Comparison of ENCODE assay signal across 15 mouse cellular contexts in the genomic region with DNA sequence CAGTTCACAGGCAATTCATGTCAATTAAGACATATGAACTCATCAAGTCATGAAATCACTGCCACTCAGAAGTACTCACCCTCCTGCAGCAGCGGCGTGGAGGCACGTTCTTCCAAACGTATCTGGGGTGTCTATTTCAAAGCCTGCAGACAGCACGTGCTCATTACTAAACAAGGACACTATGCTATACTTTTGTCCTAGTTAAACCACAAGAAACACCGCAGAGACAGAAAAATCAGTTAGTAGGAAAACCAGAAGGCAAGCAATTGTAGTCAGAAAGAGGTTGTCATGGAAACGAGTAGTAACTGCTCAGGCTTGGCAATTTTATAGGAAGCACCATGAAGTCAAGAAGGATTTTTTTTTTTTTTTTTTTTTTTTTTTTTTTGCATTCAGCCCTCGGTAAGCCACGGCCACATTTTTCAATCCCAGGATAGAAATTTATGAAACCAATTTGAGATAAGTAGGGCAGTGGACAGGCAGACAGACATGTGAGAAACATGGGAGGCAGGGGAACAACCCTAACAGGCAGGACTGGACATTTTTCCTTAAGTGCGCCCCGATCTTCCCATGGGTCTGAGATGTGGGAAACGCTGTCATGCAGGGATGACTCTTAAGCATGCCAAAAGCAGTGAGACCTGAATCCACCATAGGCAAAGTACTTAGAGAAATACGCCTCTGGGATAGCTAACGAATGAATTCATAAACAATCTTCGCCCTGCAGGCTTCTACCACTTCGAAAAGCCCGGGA.
A peak's percentile ranks its signal among the peaks of the same experiment; 100 is the strongest.
DNase-seq lines count a peak whose midpoint lies in the region; ATAC-seq and TF ChIP-seq lines count a peak whose summit lies in the region.
"Had no signal": no experiment of that assay in that cellular context is flagged by ENCODE, and none has a peak within 500 bp of the region (broad histone marks: within the 10 kb centered on the region; RNA-seq: fewer than 3 reads in every experiment).

No protein-coding gene starts in this region.

- no peak overlapping the region for H3K27ac ChIP-seq in ES-E14 (ENCODE audit: insufficient read depth, low read depth, low read length, poor library complexity, severe bottlenecking)
- no peak overlapping the region for H3K27ac ChIP-seq in embryonic facial prominence, embryonic 11.5 days (replicated peaks; ENCODE audit: low read depth, low read length)
- H3K27ac ChIP-seq in hindbrain, postnatal 0 days: 0 out of 2 replicates have a peak overlapping the region, but pooled peaks have one; percentile 20
- H3K27ac ChIP-seq in kidney, embryonic 16.5 days (ENCODE audit: low read length): no peak overlapping the region
- no peak overlapping the region for H3K27ac ChIP-seq in heart, embryonic 10.5 days
- H3K27ac ChIP-seq: kidney, embryonic 15.5 days; limb, embryonic 12.5 days had no signal

- ATAC-seq in embryonic facial prominence, embryonic 11.5 days (replicated peaks; ENCODE audit: insufficient number of reproducible peaks, low FRiP score, low TSS enrichment, low read depth): no peak
- ATAC-seq in hindbrain, postnatal 0 days: peak; percentile 55
- ATAC-seq in kidney, embryonic 16.5 days (ENCODE audit: low FRiP score, low TSS enrichment): no peak
- ATAC-seq: activated CD4-positive, CD25-positive, alpha-beta regulatory T cell, adult 4 months had no signal

- no peaks in the 10 kb centered on the region for H3K4me1 ChIP-seq in ES-E14 (ENCODE audit: control insufficient read depth in 2 of 2, insufficient read depth in 2 of 2, low read length in 2 of 2, poor library complexity in 1 of 2)
- H3K4me1 ChIP-seq in embryonic facial prominence, embryonic 11.5 days (ENCODE audit: control insufficient read depth, insufficient read depth, low read length): no peaks in the 10 kb centered on the region
- H3K4me1 ChIP-seq in hindbrain, postnatal 0 days (ENCODE audit: insufficient read depth, low read length): peaks cover 6% of the 10 kb centered on the region; the same call in 1 of the 2 replicates
- no peaks in the 10 kb centered on the region for H3K4me1 ChIP-seq in kidney, embryonic 16.5 days (ENCODE audit: insufficient read depth, low read length)
- H3K4me1 ChIP-seq in heart, embryonic 10.5 days: no peaks in the 10 kb centered on the region
- H3K4me1 ChIP-seq: kidney, embryonic 15.5 days had no signal

- peak; percentile 68 for DNase-seq in heart, adult 11 months
- no peak for DNase-seq in heart, postnatal 14 days
- DNase-seq in ES-E14 (ENCODE audit: low read depth, low spot score): no peak
- DNase-seq in embryonic facial prominence, embryonic 11.5 days (ENCODE audit: low spot score): peak; percentile 21
- DNase-seq in hindbrain, postnatal 0 days (ENCODE audit: low spot score): peak; percentile 68
- no peak for DNase-seq in heart, adult 18-20 months
- no peak for DNase-seq in heart, embryonic 10.5 days (ENCODE audit: low spot score)
- DNase-seq: B cell, adult 2 months; cerebellum, postnatal 36 days; gastrocnemius, postnatal 36 days; lung, adult 2 months had no signal

- H3K9ac ChIP-seq in ES-E14 (ENCODE audit: insufficient read depth, low read depth, low read length, poor library complexity, severe bottlenecking): no peak overlapping the region
- no peak overlapping the region for H3K9ac ChIP-seq in embryonic facial prominence, embryonic 11.5 days (replicated peaks; ENCODE audit: low read length)
- no peak overlapping the region for H3K9ac ChIP-seq in hindbrain, postnatal 0 days (replicated peaks; ENCODE audit: low read length)
- H3K9ac ChIP-seq in kidney, embryonic 16.5 days (replicated peaks; ENCODE audit: low read length): no peak overlapping the region
- H3K9ac ChIP-seq: kidney, embryonic 15.5 days; limb, embryonic 12.5 days had no signal

- no peak overlapping the region for H3K4me2 ChIP-seq in embryonic facial prominence, embryonic 11.5 days (ENCODE audit: low read depth, low read length)
- no peak overlapping the region for H3K4me2 ChIP-seq in hindbrain, postnatal 0 days (ENCODE audit: low read depth, low read length)
- H3K4me2 ChIP-seq in kidney, embryonic 16.5 days (replicated peaks; ENCODE audit: low read depth, low read length): no peak overlapping the region
- H3K4me2 ChIP-seq: kidney, embryonic 15.5 days; limb, embryonic 12.5 days had no signal

- no peak for TF ChIP-seq CTCF in hindbrain, postnatal 0 days (IDR thresholded peaks at IDR 0.05; ENCODE audit: low read depth)

- in situ Hi-C loops in ES-E14 (cut with MboI; ENCODE audit: low sequenced_read_pairs in 2 of 2, unreplicated experiment in 2 of 2): no loop called here

- H3K9me3 ChIP-seq in ES-E14 (ENCODE audit: control insufficient read depth, insufficient read depth, low read depth, low read length): no peaks in the 10 kb centered on the region
- no peaks in the 10 kb centered on the region for H3K9me3 ChIP-seq in embryonic facial prominence, embryonic 11.5 days (replicated peaks; ENCODE audit: control insufficient read depth, low read length)
- no peaks in the 10 kb centered on the region for H3K9me3 ChIP-seq in hindbrain, postnatal 0 days (ENCODE audit: low read length)
- no peaks in the 10 kb centered on the region for H3K9me3 ChIP-seq in kidney, embryonic 16.5 days (ENCODE audit: low read length)
- H3K9me3 ChIP-seq in heart, embryonic 10.5 days: no peaks in the 10 kb centered on the region
- H3K9me3 ChIP-seq: kidney, embryonic 15.5 days; limb, embryonic 12.5 days had no signal

- H3K4me3 ChIP-seq in ES-E14 (ENCODE audit: insufficient read depth in 1 of 2, low read depth in 1 of 2, low read length in 2 of 2, poor library complexity in 1 of 2, severe bottlenecking in 1 of 2): no peak overlapping the region
- H3K4me3 ChIP-seq in embryonic facial prominence, embryonic 11.5 days (ENCODE audit: low read depth, low read length): no peak overlapping the region
- no peak overlapping the region for H3K4me3 ChIP-seq in hindbrain, postnatal 0 days (ENCODE audit: low read length)
- no peak overlapping the region for H3K4me3 ChIP-seq in kidney, embryonic 16.5 days (ENCODE audit: low read length)
- no peak overlapping the region for H3K4me3 ChIP-seq in heart, embryonic 10.5 days
- H3K4me3 ChIP-seq: kidney, embryonic 15.5 days; limb, embryonic 12.5 days had no signal

- H3K27me3 ChIP-seq in embryonic facial prominence, embryonic 11.5 days (ENCODE audit: control insufficient read depth, insufficient read depth, low read length): no peaks in the 10 kb centered on the region
- H3K27me3 ChIP-seq in hindbrain, postnatal 0 days (ENCODE audit: insufficient read depth, low read length): no peaks in the 10 kb centered on the region
- no peaks in the 10 kb centered on the region for H3K27me3 ChIP-seq in kidney, embryonic 16.5 days (ENCODE audit: insufficient read depth, low read length)
- no peaks in the 10 kb centered on the region for H3K27me3 ChIP-seq in heart, embryonic 10.5 days (ENCODE audit: insufficient read depth, poor library complexity, severe bottlenecking)
- H3K27me3 ChIP-seq: kidney, embryonic 15.5 days; limb, embryonic 12.5 days had no signal

- H3K36me3 ChIP-seq in ES-E14 (ENCODE audit: control insufficient read depth, insufficient read depth, low read length, poor library complexity, severe bottlenecking): no peaks in the 10 kb centered on the region
- H3K36me3 ChIP-seq in embryonic facial prominence, embryonic 11.5 days (replicated peaks; ENCODE audit: control insufficient read depth, insufficient read depth, low read depth, low read length): no peaks in the 10 kb centered on the region; the same call in 1 of the 2 replicates
- no peaks in the 10 kb centered on the region for H3K36me3 ChIP-seq in hindbrain, postnatal 0 days (ENCODE audit: insufficient read depth, low read length)
- no peaks in the 10 kb centered on the region for H3K36me3 ChIP-seq in kidney, embryonic 16.5 days (ENCODE audit: insufficient read depth, low read length)
- H3K36me3 ChIP-seq in heart, embryonic 10.5 days: no peaks in the 10 kb centered on the region
- H3K36me3 ChIP-seq: kidney, embryonic 15.5 days had no signal

- intact Hi-C loops in heart, postnatal 14 days (cut with DNase I): no loop called here

- WGBS in embryonic facial prominence, embryonic 11.5 days: 68% methylated on average over 17 of the region's 17 CpGs
- WGBS in hindbrain, postnatal 0 days: 45% methylated on average over 17 of the region's 17 CpGs
- 65% methylated on average over 17 of the region's 17 CpGs for WGBS in kidney, embryonic 16.5 days
- WGBS in heart, embryonic 10.5 days: 73% methylated on average over 17 of the region's 17 CpGs

TF ChIP-seq in ES-E14, 5 proteins besides CTCF, POLR2A, EP300 and RAD21:
- 0 out of 2 replicates have a peak, but pooled peaks have one; percentile 15 for TF ChIP-seq ZNF384 (IDR thresholded peaks at IDR 0.05; ENCODE audit: low read depth, low read length)
- TF ChIP-seq HCFC1 (IDR thresholded peaks at IDR 0.05; ENCODE audit: borderline replicate concordance, insufficient read depth, low read length): no peak
- no peak for TF ChIP-seq MAFK (IDR thresholded peaks at IDR 0.05; ENCODE audit: insufficient read depth, low read depth, low read length)
- no peak for TF ChIP-seq CHD2 (IDR thresholded peaks at IDR 0.05; ENCODE audit: low read depth, low read length)
- TF ChIP-seq ZC3H11A (IDR thresholded peaks at IDR 0.05; ENCODE audit: borderline replicate concordance, low read depth, low read length): no peak

Comparison
In these comparisons a context has a peak if more than half of its experiments do, and no peak if none do; other contexts are left out.
1. DNase-seq: peak in heart, adult 11 months (single experiment), embryonic facial prominence, embryonic 11.5 days (single experiment) and hindbrain, postnatal 0 days (single experiment); none in heart, postnatal 14 days (0 of 2), ES-E14 (single experiment), heart, adult 18-20 months (0 of 2) and heart, embryonic 10.5 days (single experiment).